Mouse (Mus musculus) lung, postnatal 25 days (tissue): Measurements from ENCODE around the gene Lgr4.
"Not testable (repeated sequence)": the region's sequence is repeated elsewhere in the genome, so short reads cannot be mapped to it uniquely, and the experiment has no call there.

Experiments
- DNase-seq: peaks from one replicate; pipeline ENCODE4 v3.0.0; 2022; ENCODE audit warnings: low spot score

Lgr4 gene

DNA sequence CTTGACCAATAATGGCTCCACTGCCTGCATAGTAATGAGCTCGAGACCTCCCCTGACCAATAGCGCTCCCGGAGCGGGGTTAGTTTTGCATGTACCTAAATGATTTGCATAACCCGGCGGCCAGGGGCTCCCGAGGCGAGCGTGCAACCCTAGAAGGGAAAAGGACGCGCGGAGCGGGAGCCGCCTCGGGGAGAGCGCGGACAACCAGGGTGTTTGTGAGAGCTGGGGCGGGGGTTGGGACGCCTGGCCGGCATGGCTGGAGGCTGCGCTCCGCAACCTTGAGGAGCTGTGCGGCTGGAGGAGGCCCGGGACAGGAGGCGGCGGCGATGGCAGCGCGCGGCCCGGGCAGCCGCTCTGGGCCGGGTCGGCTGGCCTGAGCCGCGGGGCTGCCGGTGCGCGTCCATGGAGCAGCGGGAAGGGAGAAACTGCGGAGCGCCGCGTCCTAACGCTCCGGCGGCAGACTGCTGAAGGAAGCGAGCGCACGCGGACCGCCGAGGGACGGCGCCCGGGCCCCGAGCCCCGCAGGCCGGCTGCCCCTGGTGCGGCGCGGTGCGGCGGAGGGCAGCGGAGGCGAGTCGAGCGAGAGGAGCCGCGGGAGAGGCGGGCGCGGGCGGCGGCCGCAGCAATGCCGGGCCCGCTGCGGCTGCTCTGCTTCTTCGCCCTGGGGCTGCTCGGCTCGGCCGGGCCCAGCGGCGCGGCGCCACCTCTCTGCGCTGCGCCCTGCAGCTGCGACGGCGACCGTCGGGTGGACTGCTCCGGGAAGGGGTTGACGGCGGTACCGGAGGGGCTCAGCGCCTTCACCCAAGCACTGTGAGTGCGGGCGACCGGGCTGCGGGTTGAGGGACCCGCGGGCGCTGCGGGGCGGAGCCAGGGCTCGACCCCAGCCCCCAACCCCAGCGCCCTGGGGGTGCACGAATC, at the start of gene Lgr4:
Lgr4 (plus strand) TSS at position 152 of the 918 bp plus-strand sequence.
- peak; percentile 96 for DNase-seq

DNA sequence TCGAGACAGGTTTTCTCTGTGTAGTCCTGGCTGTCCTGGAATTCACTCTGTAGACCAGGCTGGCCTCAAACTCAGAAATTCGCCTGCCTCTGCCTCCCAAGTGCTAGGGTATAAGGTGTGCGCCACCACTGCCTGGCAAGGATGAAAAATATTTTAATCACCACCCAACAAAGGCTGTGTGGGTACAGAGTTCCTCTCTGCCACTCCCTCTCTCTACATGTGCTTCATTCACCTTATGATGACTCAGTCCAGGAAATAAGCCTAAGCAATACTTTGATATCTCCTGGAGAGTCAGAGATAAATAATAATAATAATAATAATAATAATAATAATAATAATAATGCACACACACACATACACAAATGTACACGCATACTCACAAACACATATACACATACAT, 38.0 kb upstream of the Lgr4 start:
- not testable (repeated sequence) for DNase-seq

DNA sequence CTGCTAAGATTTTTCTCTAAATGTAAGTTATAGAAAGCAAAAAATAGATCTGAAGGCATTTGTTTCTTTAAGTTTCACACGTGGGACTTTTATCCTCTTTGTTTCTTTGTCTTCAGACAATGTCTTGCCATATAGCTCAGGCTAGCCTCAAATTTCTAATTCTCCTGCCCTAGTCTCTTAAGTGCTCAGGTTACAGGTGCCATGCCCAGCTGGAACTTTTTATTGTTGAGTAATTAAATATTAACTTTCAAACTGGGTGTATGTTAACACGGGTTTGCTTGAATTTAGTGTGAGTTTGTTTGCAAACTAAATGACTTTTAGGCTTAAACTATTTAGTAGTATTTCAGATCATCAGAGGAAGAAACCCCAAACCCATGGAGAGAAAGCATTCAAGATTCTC, 36.3 kb upstream of the Lgr4 start:
- no peak for DNase-seq

DNA sequence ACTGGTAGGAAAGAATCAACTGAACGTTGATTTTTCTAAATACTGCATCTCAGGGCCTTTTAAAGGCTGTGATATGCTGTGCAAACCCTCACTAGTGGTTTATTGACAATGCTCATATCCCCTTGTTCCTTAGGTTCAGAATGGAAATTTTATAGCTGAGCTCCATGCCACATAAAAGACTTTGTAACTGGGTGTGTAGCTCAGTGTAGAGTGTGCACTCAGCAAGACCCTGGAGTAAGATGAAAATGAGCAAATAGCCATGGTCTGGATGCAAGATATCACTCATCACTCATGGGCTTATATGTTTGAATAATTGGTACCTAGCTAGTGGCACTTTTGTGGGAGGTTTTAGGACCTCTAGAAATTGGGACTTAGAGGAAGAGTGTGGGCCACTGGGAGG, 35.8 kb upstream of the Lgr4 start:
- DNase-seq, result no peak

DNA sequence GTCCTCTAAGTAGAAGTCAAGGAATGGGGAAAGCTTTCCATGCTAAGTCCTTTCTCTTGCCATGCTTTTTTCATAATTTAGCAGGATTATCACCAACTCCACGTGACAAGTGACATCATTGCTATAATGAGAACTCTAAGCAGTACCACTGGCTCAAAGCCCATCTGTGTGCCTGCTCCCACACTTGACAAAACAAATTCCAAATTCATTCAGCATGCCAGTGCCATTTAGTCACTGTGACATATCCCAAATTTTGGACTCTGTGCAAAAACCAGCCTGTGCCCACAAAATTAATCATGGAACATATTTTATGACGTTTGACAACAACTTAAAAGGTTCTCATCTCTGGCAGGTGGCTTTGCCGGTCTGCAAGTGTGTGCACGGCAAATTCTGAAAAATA, 33.3 kb upstream of the Lgr4 start:
- no peak for DNase-seq

DNA sequence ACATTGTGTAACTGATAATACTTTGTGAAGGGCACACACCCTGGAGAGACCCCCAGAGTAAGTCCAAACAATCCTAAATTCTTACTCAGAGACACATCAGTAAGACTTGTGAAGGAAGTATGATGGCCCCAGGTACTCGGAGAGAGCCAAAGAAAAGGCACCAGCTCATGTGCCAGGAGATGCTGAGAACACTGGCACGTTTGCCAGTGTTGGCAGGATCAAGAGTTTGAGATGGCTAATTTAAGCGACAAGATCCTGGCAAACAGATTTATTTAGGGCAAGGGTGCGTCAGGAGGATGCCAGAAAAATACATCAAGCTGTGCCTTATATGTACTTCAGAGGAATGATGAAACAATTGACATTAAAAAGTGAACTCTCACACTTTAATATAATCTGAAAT, 32.9 kb upstream of the Lgr4 start:
- DNase-seq, result no peak

DNA sequence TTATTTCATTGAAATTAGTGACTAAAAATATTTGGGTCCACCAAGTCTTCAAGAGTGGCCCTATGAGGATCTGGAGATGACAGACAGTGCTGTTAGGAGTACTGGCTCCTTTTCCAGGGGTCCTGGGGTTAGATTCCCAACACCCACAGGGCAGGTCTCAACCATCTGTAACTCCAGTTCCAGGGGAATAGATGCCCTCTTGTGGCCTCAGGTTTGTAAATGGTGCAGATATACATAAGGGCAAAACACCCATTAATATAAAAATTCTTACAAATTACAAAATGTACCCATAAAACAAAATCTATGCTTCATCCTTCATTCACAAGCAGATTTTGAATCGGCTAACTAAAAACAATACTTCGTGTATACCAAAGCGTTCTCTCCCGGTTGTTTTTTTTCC, 27.4 kb upstream of the Lgr4 start:
- DNase-seq, result peak; percentile 6

DNA sequence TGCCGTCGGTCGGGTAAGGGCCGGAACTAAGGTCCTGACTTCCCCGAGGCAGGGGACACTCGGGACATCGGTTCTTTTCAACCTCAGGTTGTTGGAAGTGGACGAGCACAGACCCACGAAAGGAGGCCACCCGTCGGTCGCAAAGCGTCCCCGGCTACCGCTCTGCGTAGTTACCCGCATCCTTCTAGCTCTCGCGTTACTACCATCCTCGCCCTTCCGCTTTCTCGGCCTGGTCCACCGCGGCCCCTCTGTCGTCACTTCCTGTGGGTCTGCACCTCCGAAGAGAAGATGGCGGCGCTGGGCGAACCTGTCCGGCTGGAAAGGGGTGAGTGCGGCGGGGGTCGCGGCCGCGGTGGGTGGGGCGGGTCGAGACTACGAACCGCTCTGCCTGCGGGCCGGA, 26.9 kb upstream of the Lgr4 start, which contains the start of gene Lin7c:
Lin7c (plus strand) TSS at position 257 of the 400 bp plus-strand sequence.
- peak; percentile 97 for DNase-seq

DNA sequence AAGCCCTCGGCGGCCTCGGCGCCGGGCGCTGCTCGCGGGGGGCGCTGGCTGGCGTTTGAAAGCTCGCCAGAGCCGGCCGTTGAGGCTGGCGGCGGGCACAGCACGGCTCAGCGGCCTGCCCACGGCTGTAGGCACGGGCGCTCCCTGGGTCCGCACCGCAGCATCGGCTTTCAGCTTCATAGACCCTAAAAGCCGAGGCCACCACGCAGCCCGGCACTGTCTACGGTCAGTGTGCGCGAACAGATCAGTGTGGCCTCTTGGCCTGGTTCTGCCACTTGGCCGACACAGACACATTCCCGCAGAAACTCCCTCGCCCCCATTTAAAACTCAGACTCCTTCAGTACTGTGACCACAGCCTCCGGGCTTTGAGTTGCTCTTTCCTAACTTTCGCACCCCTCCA, 26.4 kb upstream of the Lgr4 start:
- peak; percentile 16 for DNase-seq

DNA sequence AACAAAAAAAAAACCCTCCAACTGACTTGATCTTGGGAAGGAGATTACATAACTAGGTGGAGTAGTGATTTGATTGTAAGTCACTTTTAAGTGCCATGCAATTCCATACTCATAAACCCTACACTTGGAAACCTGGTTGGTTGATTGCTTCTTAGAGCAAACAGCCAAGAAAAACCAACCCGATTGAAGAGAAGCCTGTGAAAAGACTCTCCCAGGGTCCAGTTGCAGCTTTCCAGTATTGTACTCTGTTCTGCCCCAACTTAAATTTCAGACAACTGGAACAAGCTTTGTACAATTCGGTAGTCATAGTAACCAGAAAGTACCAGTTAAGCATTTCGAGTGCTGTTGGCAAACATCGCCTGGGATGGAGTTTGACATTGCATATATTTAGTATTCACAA, 26.0 kb upstream of the Lgr4 start:
- peak; percentile 50 for DNase-seq

DNA sequence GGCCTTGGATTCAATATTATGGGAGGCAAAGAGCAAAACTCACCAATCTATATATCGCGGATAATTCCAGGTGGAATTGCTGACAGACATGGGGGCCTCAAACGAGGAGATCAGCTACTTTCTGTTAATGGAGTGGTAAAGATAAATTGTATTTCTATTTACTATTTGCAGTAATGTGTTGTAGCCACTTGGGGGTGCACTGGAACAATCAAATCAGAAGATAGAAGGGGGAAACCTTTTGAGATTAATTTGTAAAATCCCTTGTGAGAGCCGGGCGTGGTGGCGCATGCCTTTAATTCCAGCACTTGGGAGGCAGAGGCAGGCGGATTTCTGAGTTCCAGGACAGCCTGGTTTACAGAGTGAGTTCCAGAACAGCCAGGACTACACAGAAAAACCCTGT, 21.1 kb upstream of the Lgr4 start:
- DNase-seq, result no peak

DNA sequence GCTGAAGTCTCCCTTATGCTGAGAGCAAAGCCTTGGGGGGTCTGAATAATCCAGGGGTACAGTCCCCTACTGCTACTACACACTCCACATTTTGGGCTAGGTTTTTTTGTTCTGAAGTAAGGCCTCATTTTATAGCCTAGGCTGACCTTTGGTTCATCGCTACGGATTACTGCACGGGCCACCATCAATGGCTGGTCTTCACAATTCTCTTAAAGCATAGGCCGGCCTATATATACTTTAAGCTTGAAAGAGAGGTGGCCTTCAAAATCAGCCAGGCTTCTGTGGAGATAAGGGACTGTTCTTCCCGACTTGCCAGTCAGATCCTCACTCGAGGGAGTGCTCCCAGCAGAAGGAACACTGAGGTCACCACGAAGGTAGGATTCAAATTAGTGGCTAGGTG, 14.6 kb upstream of the Lgr4 start:
- no peak for DNase-seq

DNA sequence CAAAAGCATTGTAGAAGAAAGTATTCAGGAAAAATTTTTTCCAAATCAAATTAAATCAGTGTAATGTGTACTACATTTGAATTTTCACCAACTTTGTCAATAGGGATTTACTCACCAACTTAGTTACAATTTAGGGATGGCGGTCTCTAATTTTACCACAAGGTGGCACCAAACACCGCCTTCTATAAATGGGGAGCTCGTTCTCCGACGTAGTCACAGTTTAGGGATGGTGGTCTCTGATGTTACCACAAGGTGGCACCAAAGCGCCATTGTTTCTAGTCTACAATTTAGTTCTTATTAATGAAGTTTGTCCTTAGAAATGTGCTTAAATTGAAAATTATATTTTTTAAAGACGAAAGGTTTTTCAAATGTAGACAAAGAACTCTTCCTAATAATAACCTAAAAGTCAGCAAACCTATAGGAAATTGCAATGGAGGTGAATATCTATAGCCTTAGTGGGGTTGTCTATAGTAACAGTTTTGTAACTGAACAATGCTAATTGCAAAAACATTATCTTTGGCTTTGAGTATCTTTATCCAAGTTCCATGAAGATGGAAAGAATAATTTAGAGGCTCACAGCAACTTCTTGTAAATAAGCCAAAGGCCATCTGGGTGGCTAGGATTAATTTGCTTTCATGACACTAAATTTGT, 13.2 kb upstream of the Lgr4 start:
- DNase-seq, result peak; percentile 88

DNA sequence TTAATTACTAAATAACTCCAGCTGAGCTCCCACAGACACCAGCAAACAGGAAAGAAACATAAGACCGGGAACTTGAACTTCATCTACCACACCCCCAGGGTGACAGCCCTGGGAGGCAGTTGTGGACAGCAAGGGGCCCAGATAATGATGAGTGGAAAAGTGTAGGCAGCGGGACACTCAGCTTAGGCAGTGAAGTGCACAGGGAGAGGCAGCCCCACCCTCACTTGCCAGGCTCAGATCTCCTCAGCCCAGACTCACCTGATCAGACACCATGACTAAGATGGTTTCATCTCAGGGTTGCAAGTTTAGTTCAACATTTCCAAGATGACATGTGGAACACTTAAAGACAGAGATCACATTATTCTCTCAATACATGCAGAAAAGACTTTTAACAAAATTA, 8.3 kb upstream of the Lgr4 start:
- no peak for DNase-seq

DNA sequence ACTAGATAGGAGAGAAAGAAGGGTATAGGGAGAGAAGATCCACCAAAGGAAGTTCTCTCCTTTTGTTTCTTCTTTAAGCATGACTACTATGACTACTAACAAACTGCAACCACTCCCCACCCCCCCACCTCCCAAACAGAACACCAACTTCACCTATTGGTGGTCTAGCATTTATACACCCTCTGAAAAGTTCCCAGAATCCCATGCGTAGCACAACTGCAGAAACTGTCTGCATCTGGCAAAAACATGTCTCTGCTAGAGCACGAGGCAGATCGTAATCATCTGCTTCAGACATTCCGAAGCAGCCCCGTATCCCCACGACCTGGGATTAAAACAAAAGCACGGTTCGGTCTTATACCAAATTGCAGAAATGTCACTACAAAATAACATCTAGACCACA, 5.2 kb upstream of the Lgr4 start:
- no peak for DNase-seq

DNA sequence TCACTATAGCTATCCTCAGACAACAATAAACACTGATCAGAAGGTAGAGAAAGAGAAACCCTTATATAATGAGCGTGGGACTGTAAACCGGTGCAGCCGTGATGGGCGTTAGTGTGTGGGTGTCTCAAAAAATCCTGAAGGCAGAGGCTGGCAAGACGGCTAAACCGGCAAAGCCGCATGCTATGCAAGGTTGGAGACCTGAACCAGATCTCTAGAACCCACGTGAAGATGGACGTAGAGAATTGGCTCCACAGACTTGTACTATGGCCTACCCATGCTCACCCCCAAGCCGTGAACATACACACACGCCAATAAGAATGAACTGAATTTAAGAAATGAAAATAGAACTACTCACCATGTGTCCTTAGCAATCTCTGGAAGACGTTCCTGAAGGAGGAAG, 4.7 kb upstream of the Lgr4 start:
- DNase-seq, result no peak

DNA sequence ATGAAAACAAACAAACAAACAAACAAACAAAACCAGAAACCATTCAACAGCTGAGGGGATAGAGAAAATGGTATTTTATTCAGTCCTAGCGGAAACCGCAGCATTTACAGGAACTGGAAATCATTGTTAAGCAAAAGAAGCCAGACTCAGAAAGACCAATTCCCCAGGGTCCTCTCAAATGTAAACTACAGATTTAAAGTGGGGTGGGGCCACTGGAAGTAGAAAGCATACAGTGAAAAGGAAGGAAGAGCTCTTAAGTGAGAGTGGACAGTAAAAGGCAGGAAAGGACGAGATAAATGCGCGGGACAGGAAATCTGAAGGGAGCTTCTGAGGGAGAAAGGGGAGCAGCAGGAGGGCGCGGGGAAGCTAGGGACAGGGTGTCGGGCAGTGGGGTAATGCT, 4.2 kb upstream of the Lgr4 start:
- DNase-seq, result no peak

DNA sequence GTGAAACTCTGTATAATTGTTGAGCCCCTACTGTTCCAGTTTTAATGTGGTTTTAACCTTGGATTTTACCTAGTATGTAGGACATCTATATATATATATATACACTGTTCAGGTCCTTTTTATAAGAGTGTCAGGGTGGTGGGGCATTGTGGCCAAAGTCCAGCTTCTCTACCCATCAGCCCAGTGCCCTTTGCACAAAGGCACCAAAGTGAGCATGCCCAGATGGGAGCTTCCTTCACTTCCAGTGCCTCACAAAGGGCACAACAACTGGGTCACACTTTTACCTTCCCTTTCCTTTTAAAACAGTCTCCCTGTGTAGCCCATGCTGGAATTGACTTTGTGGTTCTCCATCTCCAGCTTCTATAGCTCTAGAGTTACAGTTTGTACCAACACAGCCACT, 2.8 kb upstream of the Lgr4 start:
- no peak for DNase-seq

DNA sequence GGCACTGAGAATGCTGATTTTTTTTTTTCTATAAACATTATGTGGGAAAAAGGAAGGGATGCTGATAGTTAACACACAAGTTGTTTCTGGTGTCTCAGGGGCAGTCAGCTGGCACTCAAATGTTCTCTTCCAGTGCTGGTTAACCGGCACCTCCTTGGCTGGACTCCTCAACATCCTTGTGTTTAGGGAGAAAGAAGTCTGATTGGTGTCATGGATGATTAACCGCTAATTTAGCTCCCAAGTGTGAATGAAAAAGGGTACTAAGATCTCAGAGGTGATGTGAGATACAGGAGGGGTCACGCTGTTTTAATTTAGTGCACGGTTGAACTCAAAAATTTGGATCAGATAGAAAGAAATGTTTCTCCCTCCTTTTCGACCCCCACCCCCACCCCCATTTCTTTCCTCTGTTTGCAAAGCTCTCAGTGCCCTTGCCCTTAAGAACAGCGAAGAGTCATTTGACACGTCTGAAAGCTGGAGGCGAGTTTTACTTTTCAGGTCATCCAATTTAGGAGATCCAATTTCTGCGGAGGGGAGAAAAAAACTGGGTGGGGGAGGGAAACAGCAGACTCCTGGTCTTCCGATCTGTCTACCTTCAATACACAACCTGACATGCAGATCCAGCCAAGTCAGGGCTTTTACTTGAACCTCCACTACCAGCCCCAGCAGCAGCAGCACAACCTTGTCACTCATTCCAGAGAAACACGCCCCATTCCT, 508 bp upstream of the Lgr4 start:
- DNase-seq, result no peak

DNA sequence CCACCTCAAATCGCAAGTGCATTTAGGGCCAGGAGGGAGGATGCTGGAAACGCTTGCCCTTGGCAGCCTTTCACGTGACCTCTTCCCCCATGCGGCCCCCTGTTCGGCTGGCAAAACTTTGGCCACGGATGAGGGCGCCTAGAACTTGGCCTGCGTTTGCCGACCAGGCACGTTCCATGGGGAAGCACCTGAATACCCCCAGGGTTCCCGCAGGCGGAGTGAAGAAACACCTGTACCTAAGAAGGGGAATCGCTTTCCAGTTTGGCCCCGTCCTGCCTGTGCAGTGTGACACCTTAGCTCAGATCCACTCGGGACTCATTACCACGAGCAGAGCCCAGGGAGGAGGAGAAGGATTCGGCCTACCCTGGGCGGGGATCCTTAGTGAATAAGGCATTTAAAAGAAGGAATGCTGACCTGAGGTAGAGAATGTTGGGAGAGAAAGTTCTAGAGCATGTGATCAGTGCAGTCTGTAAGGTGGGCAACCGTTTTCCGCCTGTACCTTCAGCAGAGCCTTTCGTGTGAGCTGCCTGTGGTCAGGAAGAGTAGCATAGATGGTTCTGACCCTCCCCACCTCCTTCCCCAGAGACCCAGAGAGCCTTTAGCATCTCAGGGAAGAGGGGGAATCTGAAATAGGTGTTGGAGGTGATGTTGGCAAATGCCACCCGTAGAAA, 1.3 kb downstream of the Lgr4 start:
- DNase-seq, result no peak

DNA sequence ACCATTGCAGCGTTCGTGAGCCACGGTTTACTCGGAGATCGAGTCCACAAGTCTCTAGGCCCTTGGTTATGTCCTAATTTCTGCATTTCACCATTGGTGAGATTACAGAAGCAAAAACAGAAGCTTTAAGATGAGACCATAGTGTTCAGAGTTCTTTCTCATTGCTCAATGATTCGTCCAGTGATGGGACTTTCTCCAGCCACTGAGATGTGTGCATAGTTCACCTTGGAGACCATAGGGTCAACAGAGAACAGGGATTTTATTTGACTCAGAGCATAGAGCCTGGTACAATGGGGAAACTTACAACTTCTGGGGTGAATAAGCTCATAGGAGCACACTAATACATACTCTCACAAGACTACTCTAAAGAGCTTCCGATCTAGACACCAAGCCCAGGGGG, 3.0 kb downstream of the Lgr4 start:
- DNase-seq, result no peak

DNA sequence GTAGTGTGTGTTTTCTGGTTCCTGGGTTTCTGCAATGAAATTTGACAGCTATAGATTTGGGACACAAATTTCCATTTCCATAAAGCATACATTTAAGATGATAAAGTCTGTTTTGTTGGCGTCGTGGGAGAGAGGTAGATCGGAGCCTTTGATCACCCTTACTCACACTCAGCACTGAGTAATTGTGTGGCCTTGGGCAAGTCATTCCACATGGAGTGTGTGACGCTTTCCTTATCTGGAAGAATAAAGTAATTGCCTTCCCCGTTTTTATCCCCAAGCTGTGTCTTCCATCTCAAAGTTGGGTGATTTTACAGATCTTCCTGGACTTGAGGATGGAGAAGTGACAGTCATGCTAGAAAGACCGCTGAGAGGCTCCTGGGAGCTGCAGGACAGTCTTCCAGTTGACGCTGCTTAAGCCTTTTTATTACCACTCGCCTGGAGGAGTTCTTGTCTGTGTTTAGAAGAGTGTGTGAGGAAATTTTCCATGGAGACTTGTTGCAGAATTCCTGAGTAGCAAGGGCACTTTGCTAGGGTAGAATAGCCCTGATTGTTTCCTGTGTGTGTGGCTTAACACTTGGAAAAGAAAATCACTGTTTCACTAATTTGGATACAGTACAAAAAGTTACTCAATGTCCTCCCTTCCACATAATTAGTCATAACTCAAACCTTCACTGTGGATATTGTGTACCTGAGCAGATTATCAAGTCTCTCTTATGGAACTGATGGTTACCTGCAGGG, 4.0 kb downstream of the Lgr4 start:
- DNase-seq, result no peak
